Mouse (Mus musculus) bone marrow, adult 2 months (tissue): ENCODE measurements around the gene Sspn. TPM values are rescaled to one million over a fixed set of nuclear protein-coding genes. Genes with fewer than 3 reads are reported as not detected.

ENCODE experiments used
- H3K27ac ChIP-seq: fragments of 200-500 bp; 2 replicates; pipeline ENCODE4 v1.5.1; 2012; ENCODE audit warnings: low read depth, mild to moderate bottlenecking, control low read depth, inconsistent platforms, low read length; ENCODE audit not compliant: control insufficient read depth, poor library complexity, insufficient read depth
- H3K4me1 ChIP-seq: fragments of 200-500 bp; 2 replicates; pipeline ENCODE4 v1.6.1; 2011; ENCODE audit warnings: low read length; ENCODE audit not compliant: control insufficient read depth, insufficient read depth
- H3K4me3 ChIP-seq: fragments of 200-500 bp; replicated peaks from 2 replicates; pipeline ENCODE3; 2011; ENCODE audit warnings: mild to moderate bottlenecking, low read depth, low read length, control low read depth; ENCODE audit not compliant: control insufficient read depth
- CTCF ChIP-seq: fragments of 200-500 bp; IDR thresholded peaks from 2 replicates; pipeline ENCODE4 v1.5.1; 2011; ENCODE audit warnings: low read length, control low read depth; ENCODE audit not compliant: control insufficient read depth, insufficient read depth
- POLR2A ChIP-seq: fragments of 200-500 bp; IDR thresholded peaks from 2 replicates; pipeline ENCODE4 v1.6.1; 2011; ENCODE audit warnings: low read depth, mild to moderate bottlenecking, control low read depth, low read length, borderline replicate concordance; ENCODE audit not compliant: control insufficient read depth
- WGBS: fragments of 180-500 bp; shearing (Covaris S2); methylation state at CpG from one replicate; pipeline ENCODE4 v1.1.7; 2018; 5-methylcytosine and 5-hydroxymethylcytosine counted together
- polyA plus RNA-seq: library from polyadenylated mRNA; stranded (reverse); fragments of >200 nt; gene quantifications from 2 replicates; pipeline ENCODE4 v1.2.4, GENCODE M21; 2011; ENCODE audit warnings: low replicate concordance; ENCODE audit not compliant: missing spikeins, insufficient read depth, insufficient read length

Sspn gene
- polyA plus RNA-seq, 1 experiment = 2.0 TPM

DNA sequence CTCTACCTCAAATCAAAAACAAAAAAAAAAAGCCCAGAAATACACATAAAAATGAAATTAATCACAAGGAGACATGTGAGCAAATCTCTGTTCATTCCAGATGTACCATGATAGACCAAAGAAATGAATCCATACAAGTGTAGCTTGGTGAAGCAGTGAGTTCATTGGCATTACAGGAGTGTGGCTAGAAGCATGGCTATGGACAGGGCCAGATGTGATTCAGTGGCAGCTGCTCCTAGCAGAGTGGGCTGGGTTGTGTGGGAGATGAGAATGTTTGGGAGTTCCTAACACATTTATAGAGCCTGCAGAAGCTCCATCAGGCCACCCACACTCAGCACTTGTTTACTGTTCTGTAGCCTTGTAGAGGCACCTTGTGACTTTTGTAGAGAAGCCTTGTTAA lies 19.2 kb upstream of the Sspn start:
- TF ChIP-seq CTCF = no peak
- TF ChIP-seq POLR2A = no peak
- Histone ChIP-seq H3K4me1 (no peaks in the 10 kb centered on the region), H3K4me3 (no peak overlapping the region), H3K27ac (no peak overlapping the region)

DNA sequence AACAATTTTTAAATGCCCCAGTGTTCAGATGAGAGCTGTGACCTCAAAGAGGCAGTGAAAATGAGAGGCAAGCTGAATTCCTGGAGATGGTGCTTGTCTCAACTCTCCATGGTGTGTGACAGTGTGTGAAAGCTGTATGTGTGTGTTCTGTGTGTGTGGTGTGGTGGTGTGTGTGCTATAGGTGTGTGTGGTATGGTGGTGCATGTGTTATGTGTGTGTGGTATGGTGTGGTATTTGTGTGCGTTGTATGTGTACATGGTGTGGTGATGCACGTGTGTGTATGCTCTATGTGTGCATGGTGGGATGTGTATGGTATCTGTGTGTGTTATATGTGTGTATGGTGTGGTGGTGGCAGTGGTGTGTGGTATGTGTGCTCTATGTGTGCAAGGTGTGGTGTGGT lies 16.0 kb upstream of the Sspn start:
- no peak for TF ChIP-seq CTCF
- TF ChIP-seq POLR2A = no peak
- H3K4me3 ChIP-seq = no peak overlapping the region
- 74% methylated on average over 2 of the region's 2 CpGs for WGBS
- H3K27ac ChIP-seq = no peak overlapping the region
- no peaks in the 10 kb centered on the region for H3K4me1 ChIP-seq

DNA sequence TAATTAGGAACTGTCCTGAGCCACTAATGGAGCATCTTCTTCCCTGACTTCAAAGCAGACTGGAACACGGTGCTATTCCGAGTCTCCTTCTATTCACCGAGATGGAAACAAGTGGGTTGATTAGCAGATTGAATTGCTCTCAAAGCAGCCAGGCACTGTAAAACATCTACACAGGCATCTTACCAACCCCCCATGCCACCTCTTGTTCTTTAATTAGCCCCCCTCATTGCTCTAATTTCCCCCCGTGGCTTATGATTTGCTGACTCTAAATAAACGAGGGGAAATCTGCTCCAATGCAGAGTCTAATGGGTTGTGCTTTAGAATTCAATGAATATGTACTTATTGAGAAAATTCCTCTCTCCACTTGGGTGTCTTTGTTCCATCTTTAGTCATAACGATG lies 15.0 kb upstream of the Sspn start:
- no peak for TF ChIP-seq CTCF
- no peak for TF ChIP-seq POLR2A
- Histone ChIP-seq H3K4me3 (no peak overlapping the region), H3K27ac (no peak overlapping the region), H3K4me1 (no peaks in the 10 kb centered on the region)
- WGBS = 73% methylated on average over 6 of the region's 6 CpGs

GRCm38 (mm10) chr6:145918236-145918635 lies 13.2 kb upstream of the Sspn start:
- no peak for TF ChIP-seq POLR2A
- Histone ChIP-seq H3K27ac (no peak overlapping the region), H3K4me3 (no peak overlapping the region), H3K4me1 (no peaks in the 10 kb centered on the region)
- WGBS = 64% methylated on average over 5 of the region's 5 CpGs

DNA sequence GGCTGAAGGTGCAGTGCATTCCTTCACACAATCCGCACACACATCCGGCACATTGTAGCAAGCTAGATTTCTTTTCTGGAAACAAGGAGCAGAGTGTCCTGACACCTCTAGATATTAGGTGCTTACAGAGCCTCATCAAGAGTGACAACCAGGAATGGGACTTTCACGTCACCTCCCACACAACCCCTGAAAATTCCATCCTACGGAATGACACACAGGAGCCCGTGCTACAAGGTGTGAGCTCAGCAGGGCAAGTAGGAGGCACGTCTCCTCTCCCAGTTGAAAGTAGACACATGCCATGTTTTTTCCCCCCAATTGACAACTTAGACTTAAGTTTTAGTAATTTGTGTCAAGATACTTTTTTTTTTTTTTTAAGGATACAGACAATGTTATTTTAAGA lies 7.8 kb upstream of the Sspn start:
- WGBS = 86% methylated on average over 6 of the region's 6 CpGs
- no peaks in the 10 kb centered on the region for H3K4me1 ChIP-seq
- TF ChIP-seq CTCF = no peak
- no peak for TF ChIP-seq POLR2A
- no peak overlapping the region for H3K27ac ChIP-seq
- H3K4me3 ChIP-seq = no peak overlapping the region

DNA sequence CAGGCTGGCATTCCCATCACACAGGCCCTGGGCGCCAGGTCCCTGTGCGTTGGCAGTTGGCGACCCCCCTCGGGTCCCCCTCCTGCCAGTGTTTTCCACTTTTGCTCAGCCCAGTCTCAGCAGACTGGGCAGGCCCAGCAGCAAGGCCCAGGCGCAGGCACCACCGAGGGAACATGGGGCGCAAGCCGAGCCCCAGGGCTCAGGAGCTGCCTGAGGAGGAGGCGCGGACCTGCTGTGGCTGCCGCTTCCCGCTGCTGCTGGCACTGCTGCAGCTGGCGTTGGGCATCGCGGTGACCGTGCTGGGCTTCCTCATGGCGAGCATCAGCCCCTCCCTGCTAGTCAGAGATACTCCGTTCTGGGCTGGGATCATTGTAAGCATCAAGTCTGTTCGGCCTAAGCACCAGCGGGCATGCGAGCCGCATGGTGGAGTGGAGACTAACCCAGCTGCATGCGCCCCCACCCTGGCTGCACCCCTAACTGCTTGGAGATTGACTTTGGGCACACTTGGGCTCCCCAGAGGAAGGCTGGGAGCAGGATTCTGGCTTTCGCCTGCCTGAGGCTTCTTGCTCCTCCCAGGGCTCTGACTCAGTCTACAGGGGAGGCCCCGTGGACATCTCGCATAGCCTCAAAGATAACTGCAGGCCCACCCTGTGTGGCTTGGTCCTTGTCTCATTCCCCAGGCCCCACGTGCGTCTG lies 2.7 kb downstream of the Sspn start:
- Histone ChIP-seq H3K27ac (no peak overlapping the region; the same call in 1 of the 2 replicates), H3K4me3 (no peak overlapping the region), H3K4me1 (no peaks in the 10 kb centered on the region)
- WGBS = 37% methylated on average over 28 of the region's 28 CpGs
- no peak for TF ChIP-seq CTCF
- TF ChIP-seq POLR2A = no peak; the same call in 1 of the 2 replicates

DNA sequence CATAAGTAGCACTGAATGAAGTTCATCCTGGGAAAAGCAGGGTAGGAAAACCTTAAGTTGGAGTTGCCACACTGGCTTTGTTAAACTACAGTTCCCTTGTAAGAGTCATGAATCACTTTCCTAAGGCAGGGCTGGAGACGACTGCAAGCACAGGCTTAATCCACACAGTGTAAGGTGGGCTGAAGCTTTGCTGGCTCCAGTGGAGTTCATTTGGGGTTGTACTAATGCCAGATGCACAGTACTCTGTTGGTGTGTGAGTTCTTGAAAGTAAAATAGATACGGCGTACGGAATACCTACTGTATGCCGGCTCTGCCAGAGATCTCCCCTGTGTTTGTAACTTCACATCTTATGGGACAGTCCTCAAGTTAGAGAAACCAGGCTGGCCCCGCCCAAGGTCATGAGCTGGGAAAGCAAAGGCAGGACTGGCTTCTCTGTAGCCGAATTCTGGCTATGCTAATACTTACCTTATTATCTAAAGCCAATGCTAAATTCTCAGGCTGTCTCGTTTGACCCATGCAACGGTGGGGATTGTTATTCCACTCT lies 3.3 kb downstream of the Sspn start:
- TF ChIP-seq CTCF (no peak), POLR2A (no peak)
- Histone ChIP-seq H3K4me3 (no peak overlapping the region), H3K4me1 (no peaks in the 10 kb centered on the region), H3K27ac (no peak overlapping the region)
- 83% methylated on average over 9 of the region's 9 CpGs for WGBS

DNA sequence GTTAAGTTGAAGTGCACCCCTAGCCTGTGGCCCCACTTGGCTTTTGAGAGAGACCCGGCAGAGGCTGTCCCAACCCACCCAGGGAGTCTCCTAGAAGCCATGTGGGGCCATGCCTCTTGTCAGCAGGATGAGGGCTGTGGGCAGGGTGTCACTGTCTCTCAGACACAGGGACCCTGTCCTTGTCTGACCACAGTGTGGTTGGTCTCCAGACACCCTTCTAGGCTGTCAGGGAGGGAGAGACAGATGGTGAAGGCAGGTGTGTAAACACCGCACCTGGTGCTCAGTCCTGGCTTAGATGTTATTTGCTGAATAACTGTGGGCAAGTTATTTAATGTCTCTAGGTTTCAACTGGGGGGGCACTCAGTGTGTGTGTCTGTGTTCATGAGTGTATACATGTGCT lies 4.5 kb downstream of the Sspn start:
- no peak overlapping the region for H3K4me3 ChIP-seq

DNA sequence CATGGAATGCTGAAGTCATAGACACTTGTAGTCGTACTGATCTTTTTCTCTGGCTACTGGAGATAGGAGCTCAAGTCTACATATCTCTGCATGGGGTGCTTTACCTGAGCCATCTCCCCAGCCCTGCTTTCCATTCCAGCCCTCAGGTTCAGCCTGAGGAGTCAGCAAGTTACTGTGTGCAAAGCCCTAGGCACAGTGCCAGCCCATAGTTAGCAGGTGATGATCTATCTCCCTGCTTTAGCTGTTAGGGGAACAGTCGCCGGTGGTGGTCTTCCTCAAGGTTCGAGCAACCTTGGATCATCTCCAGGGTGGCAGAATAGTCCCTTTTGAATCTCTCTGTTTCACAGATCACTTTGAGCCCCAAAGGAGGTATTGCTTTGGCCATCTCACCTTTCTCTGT lies 5.1 kb downstream of the Sspn start:
- TF ChIP-seq CTCF (no peak), POLR2A (no peak)
- Histone ChIP-seq H3K4me1 (no peaks in the 10 kb centered on the region), H3K27ac (no peak overlapping the region), H3K4me3 (no peak overlapping the region)
- 81% methylated on average over 4 of the region's 4 CpGs for WGBS

More for the DNA sequence above, 4.5 kb downstream of the Sspn start:
- no peaks in the 10 kb centered on the region for H3K4me1 ChIP-seq
- H3K27ac ChIP-seq = no peak overlapping the region
- TF ChIP-seq POLR2A (no peak), CTCF (no peak)
- 75% methylated on average over 2 of the region's 2 CpGs for WGBS
